Mouse (Mus musculus) T-cell, adult 2 months (primary cell): Measurements from ENCODE around the gene Rtn3.

Experiments used
- DNase-seq: peaks from one replicate; pipeline ENCODE4 v3.0.0; 2022; ENCODE audit warnings: low spot score

The Rtn3 gene

DNA sequence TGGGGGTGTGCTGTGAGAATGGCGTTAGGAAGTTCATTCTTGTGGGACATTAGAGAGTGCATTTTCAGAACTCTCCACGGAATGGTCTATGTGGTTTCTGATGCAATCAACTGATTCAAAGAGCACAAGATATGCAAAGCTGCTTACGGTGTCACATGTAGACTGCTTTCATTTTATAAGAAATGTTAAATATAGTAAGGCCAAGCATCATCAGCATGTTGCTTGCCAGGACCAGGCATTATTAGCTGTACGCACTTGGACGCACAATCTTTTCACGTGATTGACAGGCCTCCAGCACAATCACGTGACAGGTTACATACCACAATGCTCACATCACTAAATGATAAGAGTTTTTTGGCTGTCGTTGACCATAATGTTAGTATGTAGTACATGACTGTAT lies 4.6 kb upstream of the Rtn3 start:
- no peak for DNase-seq

DNA sequence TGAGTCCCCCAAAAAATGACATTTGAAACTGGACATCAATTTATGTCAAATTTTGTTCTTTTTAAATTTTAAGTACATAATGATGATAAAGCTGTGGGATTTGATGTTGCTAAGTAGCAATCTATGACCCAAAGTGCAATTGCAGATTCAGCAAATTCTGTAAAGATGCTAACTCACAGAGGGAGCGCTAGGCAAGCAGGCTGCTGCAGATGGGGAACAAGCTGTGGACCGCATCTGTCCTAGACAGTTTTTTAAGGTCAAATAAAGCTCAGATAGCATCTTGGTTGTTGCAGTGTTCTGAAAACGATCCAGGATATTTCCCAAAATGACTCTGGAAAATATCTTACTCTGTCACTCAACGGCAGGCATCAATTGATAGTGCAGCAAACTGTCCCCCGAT lies 995 bp upstream of the Rtn3 start:
- no peak for DNase-seq

DNA sequence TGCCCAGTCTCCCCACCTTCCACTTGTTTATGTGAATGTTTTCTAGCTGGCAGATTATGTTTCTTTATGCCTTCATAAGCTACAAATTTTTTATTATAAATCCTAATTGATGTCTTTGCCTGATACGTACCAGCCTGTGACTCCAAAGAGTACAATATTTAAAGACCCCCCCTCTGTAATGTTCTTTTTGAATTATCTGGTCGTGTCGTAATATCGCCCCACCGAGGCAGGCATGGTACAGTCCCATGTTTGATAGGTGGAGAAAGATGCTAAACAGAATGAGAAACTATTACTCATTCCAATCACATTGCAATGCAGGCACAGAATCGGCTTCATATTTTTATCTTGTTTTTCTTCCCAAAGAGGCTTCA lies 416 bp upstream of the Rtn3 start:
- DNase-seq = peak; percentile 58

DNA sequence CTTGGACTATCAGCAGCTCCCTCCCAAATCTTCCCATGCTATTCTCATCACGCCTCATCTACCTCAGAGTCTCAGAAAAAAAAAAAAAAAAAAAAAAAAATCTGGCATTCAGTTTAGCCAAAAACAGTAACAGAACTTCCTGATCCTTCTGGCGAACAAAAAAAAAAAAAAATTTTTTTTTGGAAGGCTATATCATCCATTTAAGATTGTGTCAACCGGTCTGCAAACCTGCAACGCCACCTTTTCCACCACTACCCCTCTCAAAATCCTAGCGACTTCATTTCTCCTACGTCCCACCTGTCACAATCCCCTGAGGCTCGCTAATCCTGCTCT lies 849 bp downstream of the Rtn3 start:
- DNase-seq = no peak

DNA sequence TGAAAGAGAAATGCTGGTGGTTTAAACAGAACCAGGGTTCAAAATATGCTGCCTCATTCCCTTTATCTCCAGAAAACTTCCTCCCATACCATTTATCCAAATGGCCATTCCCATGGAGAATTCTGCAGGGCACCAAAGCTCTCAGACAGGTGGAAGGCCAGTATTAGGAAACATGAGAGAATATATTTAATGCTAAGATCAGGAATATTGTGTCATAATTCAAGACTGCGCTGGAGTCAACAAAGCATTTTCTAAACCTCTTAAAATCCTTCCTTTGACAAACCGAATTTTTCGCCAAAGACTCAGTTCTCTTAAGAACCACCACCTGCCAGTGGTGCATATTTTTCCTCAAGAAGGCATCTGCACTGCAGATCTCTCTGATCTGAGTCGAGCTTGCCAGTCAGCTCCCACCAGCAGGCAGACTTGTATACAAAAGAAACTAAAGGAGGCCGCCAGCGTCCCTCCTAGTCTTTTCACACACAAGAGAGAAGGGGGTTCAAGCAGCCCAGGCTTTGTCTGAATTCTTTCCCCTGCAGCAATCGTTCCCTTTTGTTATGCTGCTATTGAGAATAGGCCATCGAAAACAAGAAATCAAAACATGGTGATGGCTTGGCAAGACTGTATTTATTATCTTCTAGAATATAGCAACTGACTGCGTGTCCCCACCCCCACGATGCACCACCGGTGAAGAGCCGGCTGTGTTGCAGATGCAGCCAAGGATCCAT lies 1.4 kb downstream of the Rtn3 start:
- DNase-seq = peak; percentile 22

GRCm38 (mm10) chr19:7479751-7480248 lies 3.3 kb downstream of the Rtn3 start:
- no peak for DNase-seq

DNA sequence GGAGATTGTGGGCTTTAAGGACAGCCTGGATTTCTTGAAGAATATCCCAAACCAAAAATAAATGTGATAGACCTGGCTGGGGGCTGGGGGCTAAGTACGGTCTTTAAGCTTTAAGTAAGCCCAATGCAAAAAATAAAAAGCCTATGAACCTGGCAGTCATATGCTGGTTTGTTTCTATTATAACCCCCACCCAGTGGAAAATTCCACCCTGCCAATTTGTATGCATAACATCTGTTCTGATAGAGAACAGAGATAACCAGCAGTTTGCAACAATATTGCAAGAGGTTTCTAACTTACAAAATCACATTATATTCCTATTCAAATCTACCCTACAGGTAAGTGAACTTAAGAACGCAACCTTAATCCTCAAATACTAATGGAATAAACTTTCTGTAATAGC lies 12.4 kb downstream of the Rtn3 start:
- no peak for DNase-seq

DNA sequence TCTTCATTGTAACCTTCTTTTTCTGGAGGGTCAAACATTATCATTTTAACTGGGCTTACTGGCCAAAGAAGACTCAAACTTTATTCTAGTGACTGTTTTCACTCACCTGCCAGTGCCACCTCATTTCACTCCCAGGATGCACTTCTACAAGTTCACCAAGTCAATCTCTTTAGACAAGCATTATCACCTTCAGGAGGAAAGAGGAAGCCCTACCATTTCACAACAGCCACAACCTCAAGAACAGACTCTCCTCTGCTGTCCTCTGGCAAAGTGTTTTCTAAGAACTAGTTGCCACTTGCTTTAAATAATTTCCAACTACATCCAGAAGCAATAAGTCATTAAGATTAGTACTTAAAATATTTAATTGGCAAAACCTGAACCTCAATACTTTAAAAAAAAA lies 15.2 kb downstream of the Rtn3 start:
- DNase-seq = no peak

DNA sequence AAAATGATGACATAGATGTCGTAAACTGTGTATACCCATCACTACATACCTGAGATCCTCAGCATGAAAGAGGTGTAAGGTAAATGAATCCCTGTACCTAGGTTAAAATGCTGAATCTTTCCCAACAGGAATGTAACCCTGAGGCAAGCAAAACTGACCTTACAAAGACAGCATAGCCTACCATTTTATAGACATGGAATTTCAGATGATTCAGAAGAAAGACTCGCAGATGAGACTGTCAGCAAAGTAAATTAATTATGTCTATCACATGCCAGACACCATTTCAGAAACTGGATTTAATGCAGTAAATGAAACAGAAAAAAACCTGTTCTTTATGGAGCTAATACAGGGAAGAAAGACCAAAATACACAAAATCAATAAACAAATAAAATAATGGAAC lies 23.7 kb downstream of the Rtn3 start:
- no peak for DNase-seq

- no peak for DNase-seq
Observed at GRCm38 (mm10) chr19:7458901-7459300, 24.2 kb downstream of the Rtn3 start.

- DNase-seq = no peak
Observed at GRCm38 (mm10) chr19:7456803-7457202, 26.3 kb downstream of the Rtn3 start.

GRCm38 (mm10) chr19:7445596-7445995 lies 37.5 kb downstream of the Rtn3 start:
- no peak for DNase-seq

GRCm38 (mm10) chr19:7445105-7445504 lies 38.0 kb downstream of the Rtn3 start:
- no peak for DNase-seq

GRCm38 (mm10) chr19:7441493-7441892 lies 41.6 kb downstream of the Rtn3 start:
- DNase-seq = peak; percentile 49

GRCm38 (mm10) chr19:7438295-7438694 lies 44.8 kb downstream of the Rtn3 start:
- DNase-seq = no peak

DNA sequence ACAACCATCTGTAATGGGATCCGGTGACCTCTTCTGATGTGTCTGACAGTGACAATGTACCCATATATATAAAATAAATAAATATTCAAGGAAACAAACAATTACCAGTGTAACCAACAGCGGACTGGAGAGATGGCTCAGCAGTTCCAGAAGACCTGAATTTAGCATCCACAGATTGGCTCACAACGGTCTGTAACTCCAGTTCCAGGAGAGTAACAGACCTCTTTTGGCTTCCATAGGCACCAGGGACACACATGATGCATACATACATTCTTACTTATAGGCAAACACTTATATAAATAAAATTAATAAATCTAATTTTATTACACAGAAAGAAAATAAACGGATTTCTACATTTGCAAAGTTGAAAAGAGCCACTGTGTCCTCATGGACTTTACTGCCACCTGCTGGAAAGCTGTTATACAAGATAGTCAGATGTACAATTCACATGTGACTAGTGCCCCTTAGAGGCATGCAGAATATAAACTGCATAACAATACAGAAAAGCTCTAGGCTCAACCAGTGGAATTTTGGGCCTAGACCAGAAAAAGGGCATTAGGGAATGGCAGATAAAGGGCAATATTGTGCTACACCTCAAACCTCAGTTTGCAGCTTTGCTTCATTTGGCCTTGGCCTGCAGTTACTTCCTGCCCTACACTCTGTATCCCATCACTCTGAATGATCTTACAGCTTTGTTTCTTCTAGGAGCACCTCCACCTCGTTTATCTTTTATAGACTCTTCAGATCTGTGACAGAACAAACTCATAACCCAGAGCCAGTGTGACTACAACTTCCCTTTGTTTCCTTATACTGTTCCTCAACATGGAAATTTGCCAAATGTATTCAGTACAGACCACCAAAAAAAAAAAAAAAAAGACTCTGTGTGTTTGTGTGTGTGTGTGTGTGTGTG lies 46.8 kb downstream of the Rtn3 start:
- peak; percentile 45 for DNase-seq

GRCm38 (mm10) chr19:7434887-7435286 lies 48.2 kb downstream of the Rtn3 start:
- no peak for DNase-seq

DNA sequence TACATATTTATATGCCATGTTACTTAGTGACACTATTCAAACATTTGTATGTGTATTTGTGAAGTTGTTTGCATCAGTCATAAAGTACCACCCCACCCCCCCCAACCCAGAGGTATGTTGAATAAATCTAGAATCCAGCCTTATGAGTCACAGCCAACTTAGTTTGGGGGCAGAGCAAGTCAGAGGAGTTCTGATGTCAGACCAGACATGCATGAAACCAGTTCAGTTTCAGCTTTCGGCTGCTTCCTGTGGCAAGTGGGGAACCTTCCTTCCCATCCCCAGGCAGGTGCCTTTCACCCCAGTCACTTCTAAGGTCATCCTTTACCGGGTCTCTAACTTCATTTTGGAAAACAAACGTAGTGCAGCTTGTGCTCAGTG lies 57.7 kb downstream of the Rtn3 start:
- DNase-seq = no peak

GRCm38 (mm10) chr19:7424590-7425397 lies 58.3 kb downstream of the Rtn3 start:
- no peak for DNase-seq

GRCm38 (mm10) chr19:7424131-7424530 lies 59.0 kb downstream of the Rtn3 start:
- DNase-seq = no peak

- no peak for DNase-seq
Observed at GRCm38 (mm10) chr19:7423656-7424030, 59.4 kb downstream of the Rtn3 start.

GRCm38 (mm10) chr19:7423028-7423655 lies 59.9 kb downstream of the Rtn3 start:
- DNase-seq = no peak
